Mouse (Mus musculus) embryonic facial prominence, embryonic 15.5 days (tissue): Measurements from ENCODE around the gene Efcab11. TPM values are rescaled to one million over a fixed set of nuclear protein-coding genes. Genes with fewer than 3 reads are reported as not detected.

Experiments
- ATAC-seq: fragments of 200-750 bp; cut with Nextera tagmentation; 2 replicates; pipeline ENCODE4 v1.8.0; 2017; ENCODE audit warnings: low read depth, moderate TSS enrichment; ENCODE audit not compliant: insufficient number of reproducible peaks, low FRiP score, low TSS enrichment
- H3K27ac ChIP-seq: fragments of 300-500 bp; sonication (generic); replicated peaks from 2 replicates; pipeline ENCODE4 v1.5.1; 2015; ENCODE audit warnings: mild to moderate bottlenecking, inconsistent platforms
- H3K27me3 ChIP-seq: fragments of 300-500 bp; sonication (generic); 2 replicates; pipeline ENCODE4 v1.6.1; 2015; ENCODE audit warnings: inconsistent platforms
- H3K36me3 ChIP-seq: fragments of 300-500 bp; sonication (generic); 2 replicates; pipeline ENCODE4 v1.6.1; 2015; ENCODE audit warnings: mild to moderate bottlenecking, inconsistent platforms
- H3K4me1 ChIP-seq: fragments of 300-500 bp; sonication (generic); 2 replicates; pipeline ENCODE4 v1.6.1; 2015; ENCODE audit warnings: inconsistent platforms
- H3K4me2 ChIP-seq: fragments of 300-500 bp; sonication (generic); replicated peaks from 2 replicates; pipeline ENCODE4 v1.6.1; 2015; ENCODE audit warnings: mild to moderate bottlenecking, inconsistent platforms
- H3K4me3 ChIP-seq: fragments of 300-500 bp; sonication (generic); replicated peaks from 2 replicates; pipeline ENCODE4 v1.5.1; 2015; ENCODE audit warnings: mild to moderate bottlenecking, inconsistent platforms
- H3K9ac ChIP-seq: fragments of 300-500 bp; sonication (generic); 2 replicates; pipeline ENCODE4 v1.6.1; 2015; ENCODE audit warnings: inconsistent platforms
- H3K9me3 ChIP-seq: fragments of 300-500 bp; sonication (generic); replicated peaks from 2 replicates; pipeline ENCODE4 v1.6.1; 2016; ENCODE audit warnings: inconsistent platforms
- WGBS: fragments of 180-500 bp; shearing (Covaris S2); methylation state at CpG from one replicate; pipeline ENCODE4 v1.1.7; 2015; 5-methylcytosine and 5-hydroxymethylcytosine counted together
- polyA plus RNA-seq: library from polyadenylated mRNA; unstranded; fragments of >200 nt; fragmentation: Nextera tagmentation; extraction: Ambion mirVana; gene quantifications from 2 replicates; pipeline ENCODE4 v1.2.1, GENCODE M21; 2015

The Efcab11 gene
- polyA plus RNA-seq, 1 experiment from 2014 or later: 10.9 TPM

DNA sequence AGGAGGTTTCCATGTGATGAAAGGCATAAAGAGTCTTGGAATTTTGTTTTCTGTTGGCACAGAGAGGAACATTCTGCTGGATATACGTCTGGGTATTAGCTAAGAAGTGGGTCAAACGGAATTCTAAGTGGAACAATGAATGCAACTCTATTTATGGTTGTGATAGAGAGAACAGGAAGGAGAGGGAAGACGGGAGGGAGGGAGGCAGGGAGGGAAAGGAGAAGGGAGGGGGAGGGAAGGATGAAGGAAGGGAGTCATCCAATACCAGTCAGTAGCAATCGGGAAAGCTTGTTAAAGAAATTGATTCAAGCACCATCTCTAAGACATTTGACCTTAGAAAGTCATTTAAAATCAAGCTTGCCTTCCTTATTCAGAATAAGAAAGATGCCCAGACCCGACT, 172.0 kb downstream of the Efcab11 start:
- Histone ChIP-seq H3K4me2 (no peak overlapping the region), H3K9ac (no peak overlapping the region), H3K27me3 (no peaks in the 10 kb centered on the region), H3K9me3 (no peaks in the 10 kb centered on the region), H3K4me3 (no peak overlapping the region), H3K36me3 (no peaks in the 10 kb centered on the region), H3K27ac (no peak overlapping the region), H3K4me1 (no peaks in the 10 kb centered on the region)
- 29% methylated on average over 5 of the region's 5 CpGs for WGBS
- no peak for ATAC-seq

- Histone ChIP-seq H3K4me1 (peaks cover 3% of the 10 kb centered on the region; the same call in 1 of the 2 replicates), H3K9ac (no peak overlapping the region), H3K9me3 (no peaks in the 10 kb centered on the region), H3K36me3 (no peaks in the 10 kb centered on the region), H3K27ac (no peak overlapping the region), H3K4me2 (no peak overlapping the region), H3K27me3 (no peaks in the 10 kb centered on the region), H3K4me3 (no peak overlapping the region)
- ATAC-seq: no peak
- WGBS: 86% methylated on average over 8 of the region's 8 CpGs
These were observed 182.0 kb downstream of the Efcab11 start for GRCm38 (mm10) chr12:99702248-99702647.

GRCm38 (mm10) chr12:99700380-99700779, 183.9 kb downstream of the Efcab11 start:
- Histone ChIP-seq H3K4me1 (peaks cover 3% of the 10 kb centered on the region; the same call in 1 of the 2 replicates), H3K9me3 (no peaks in the 10 kb centered on the region), H3K36me3 (no peaks in the 10 kb centered on the region), H3K9ac (no peak overlapping the region), H3K4me2 (no peak overlapping the region), H3K27me3 (no peaks in the 10 kb centered on the region), H3K27ac (no peak overlapping the region), H3K4me3 (no peak overlapping the region)
- no peak for ATAC-seq
- WGBS: 33% methylated on average over 7 of the region's 7 CpGs

DNA sequence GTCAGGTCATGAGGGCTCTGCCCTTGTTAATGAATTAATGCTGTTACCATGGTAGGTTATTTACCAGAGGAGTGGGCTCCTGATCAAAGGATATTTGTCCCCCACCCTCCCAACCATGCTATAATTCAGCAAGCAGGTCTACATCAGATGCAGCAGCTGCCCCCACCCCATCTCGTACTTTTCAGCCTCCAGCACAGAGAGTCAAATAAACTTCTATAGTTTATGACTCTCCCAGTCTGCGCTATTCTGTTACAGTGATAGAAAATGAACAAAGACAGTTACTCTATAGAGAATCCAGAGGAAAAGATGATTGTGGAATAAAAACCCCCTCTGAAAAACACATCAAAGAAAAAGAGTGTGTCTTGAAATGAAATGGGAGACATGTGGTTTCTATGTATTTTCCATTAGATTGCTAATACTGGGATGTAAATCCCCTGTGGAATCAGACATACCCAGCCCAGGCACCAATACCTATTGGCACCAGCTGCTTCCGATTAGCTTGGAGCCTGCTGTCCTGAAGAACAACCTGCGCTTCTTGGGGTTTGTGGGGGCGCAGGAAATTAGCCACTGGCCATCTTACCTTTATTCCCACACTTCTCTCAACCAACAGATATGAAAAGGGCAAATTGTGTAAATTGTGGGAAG, 184.7 kb downstream of the Efcab11 start:
- Histone ChIP-seq H3K27ac (no peak overlapping the region), H3K36me3 (no peaks in the 10 kb centered on the region), H3K9ac (no peak overlapping the region), H3K27me3 (no peaks in the 10 kb centered on the region), H3K4me3 (no peak overlapping the region), H3K4me2 (no peak overlapping the region), H3K9me3 (no peaks in the 10 kb centered on the region), H3K4me1 (peaks cover 3% of the 10 kb centered on the region; the same call in 1 of the 2 replicates)
- WGBS: 30% methylated on average over 5 of the region's 5 CpGs
- no peak for ATAC-seq

DNA sequence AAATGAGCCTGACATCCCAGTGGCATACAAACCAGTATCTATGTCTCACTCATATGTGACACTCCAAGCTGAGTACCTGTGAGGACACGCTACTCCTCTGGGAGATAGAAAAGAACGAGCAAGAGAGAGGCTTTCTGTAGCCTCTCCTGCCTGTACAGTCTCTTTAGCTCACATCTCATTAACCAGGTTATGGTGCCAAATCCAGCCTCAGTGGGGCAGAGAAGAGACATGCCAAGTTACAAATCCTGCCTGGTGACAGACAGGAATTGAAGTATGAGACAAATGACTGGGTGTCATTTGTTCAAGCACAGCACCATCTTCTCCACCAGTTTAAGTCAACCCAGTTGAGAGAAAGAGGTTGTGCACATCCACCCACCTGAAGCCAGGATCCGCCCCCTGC, 190.2 kb downstream of the Efcab11 start:
- no peaks in the 10 kb centered on the region for H3K36me3 ChIP-seq
- H3K27ac ChIP-seq: no peak overlapping the region
- H3K4me2 ChIP-seq: no peak overlapping the region
- 85% methylated on average over 3 of the region's 3 CpGs for WGBS
- no peaks in the 10 kb centered on the region for H3K9me3 ChIP-seq
- no peaks in the 10 kb centered on the region for H3K27me3 ChIP-seq
- H3K9ac ChIP-seq: no peak overlapping the region
- no peaks in the 10 kb centered on the region for H3K4me1 ChIP-seq
- no peak for ATAC-seq
- H3K4me3 ChIP-seq: no peak overlapping the region

- H3K27ac ChIP-seq: no peak overlapping the region; the same call in 1 of the 2 replicates
- no peak overlapping the region for H3K4me2 ChIP-seq
- H3K27me3 ChIP-seq: no peaks in the 10 kb centered on the region
- no peaks in the 10 kb centered on the region for H3K9me3 ChIP-seq
- H3K9ac ChIP-seq: no peak overlapping the region
- WGBS: 62% methylated on average over 6 of the region's 6 CpGs
- ATAC-seq: no peak
- no peaks in the 10 kb centered on the region for H3K36me3 ChIP-seq
- H3K4me3 ChIP-seq: no peak overlapping the region
- 0 out of 2 replicates have a peak, but pooled peaks cover 3% of the 10 kb centered on the region for H3K4me1 ChIP-seq
These were observed 197.7 kb downstream of the Efcab11 start for GRCm38 (mm10) chr12:99686418-99686992.

GRCm38 (mm10) chr12:99685451-99686100, 198.7 kb downstream of the Efcab11 start:
- Histone ChIP-seq H3K9ac (no peak overlapping the region), H3K4me2 (no peak overlapping the region), H3K36me3 (no peaks in the 10 kb centered on the region), H3K27me3 (no peaks in the 10 kb centered on the region), H3K4me1 (0 out of 2 replicates have a peak, but pooled peaks cover 3% of the 10 kb centered on the region), H3K4me3 (no peak overlapping the region), H3K9me3 (no peaks in the 10 kb centered on the region), H3K27ac (no peak overlapping the region)
- ATAC-seq: no peak
- WGBS: 65% methylated on average over 11 of the region's 11 CpGs

- Histone ChIP-seq H3K4me3 (no peak overlapping the region), H3K9me3 (no peaks in the 10 kb centered on the region), H3K27me3 (no peaks in the 10 kb centered on the region), H3K4me1 (0 out of 2 replicates have a peak, but pooled peaks cover 3% of the 10 kb centered on the region), H3K9ac (no peak overlapping the region), H3K36me3 (no peaks in the 10 kb centered on the region), H3K4me2 (no peak overlapping the region), H3K27ac (no peak overlapping the region)
- WGBS: 34% methylated on average over 4 of the region's 4 CpGs
- ATAC-seq: no peak
These were observed 202.6 kb downstream of the Efcab11 start for GRCm38 (mm10) chr12:99681681-99682080.

DNA sequence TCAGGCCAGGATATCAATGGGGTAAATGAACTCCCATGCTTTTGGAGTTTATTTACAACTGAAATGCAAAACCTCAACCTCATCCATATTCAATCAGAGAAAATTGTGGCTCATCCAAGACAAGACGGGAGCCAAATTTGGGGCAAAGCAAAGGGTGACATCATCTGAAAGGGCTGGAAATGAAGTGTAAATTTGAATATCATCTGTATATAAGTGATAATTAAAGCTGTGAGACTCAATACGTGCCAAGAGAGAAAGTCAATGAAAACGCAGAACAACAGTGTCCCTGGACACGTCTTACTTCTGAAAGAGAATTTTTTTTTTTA, 212.4 kb downstream of the Efcab11 start:
- no peaks in the 10 kb centered on the region for H3K27me3 ChIP-seq
- H3K27ac ChIP-seq: no peak overlapping the region
- 63% methylated on average over 4 of the region's 4 CpGs for WGBS
- no peak overlapping the region for H3K9ac ChIP-seq
- no peak overlapping the region for H3K4me3 ChIP-seq
- peaks cover 11% of the 10 kb centered on the region for H3K4me1 ChIP-seq
- H3K4me2 ChIP-seq: no peak overlapping the region
- H3K36me3 ChIP-seq: no peaks in the 10 kb centered on the region
- ATAC-seq: no peak
- no peaks in the 10 kb centered on the region for H3K9me3 ChIP-seq

DNA sequence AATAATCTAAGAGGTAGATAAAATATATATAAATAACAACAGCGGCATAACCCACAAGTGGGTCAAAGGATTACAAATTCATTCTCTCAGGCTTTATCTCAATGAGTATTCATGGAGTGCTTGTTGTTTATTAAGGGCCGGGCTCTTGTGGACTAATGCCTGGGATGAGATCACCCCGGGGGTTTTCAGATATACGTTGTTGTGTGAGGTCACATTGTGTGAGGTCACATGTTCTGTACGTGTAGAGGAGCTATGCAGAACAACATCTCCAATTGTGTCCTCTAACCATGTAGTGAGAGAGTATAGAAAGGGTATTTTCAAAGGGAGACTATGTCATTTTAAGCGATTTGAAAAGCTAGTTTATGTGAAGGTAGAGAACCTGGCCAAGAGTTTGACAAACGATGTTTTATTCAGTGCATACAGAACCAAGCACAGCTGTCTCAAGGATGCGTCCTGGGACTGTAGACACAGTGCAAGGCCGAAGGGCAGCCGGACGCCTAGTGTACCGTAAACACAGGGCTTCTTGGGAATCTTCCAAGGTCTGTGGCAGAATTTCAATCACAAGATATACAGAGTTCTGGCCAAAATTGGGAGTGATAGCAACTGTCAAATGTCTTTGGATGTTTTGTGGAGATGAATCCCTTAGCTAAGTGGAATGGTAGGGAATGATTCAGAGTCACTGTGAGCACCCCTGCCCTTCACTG, 212.9 kb downstream of the Efcab11 start:
- H3K36me3 ChIP-seq: no peaks in the 10 kb centered on the region
- H3K27ac ChIP-seq: no peak overlapping the region
- no peak overlapping the region for H3K9ac ChIP-seq
- ATAC-seq: no peak
- H3K4me3 ChIP-seq: no peak overlapping the region
- H3K9me3 ChIP-seq: no peaks in the 10 kb centered on the region
- peaks cover 11% of the 10 kb centered on the region for H3K4me1 ChIP-seq
- H3K4me2 ChIP-seq: no peak overlapping the region
- no peaks in the 10 kb centered on the region for H3K27me3 ChIP-seq
- WGBS: 65% methylated on average over 12 of the region's 12 CpGs

- Histone ChIP-seq H3K27me3 (no peaks in the 10 kb centered on the region), H3K9me3 (no peaks in the 10 kb centered on the region), H3K4me1 (peaks cover 11% of the 10 kb centered on the region), H3K4me3 (peak overlapping the region; percentile 17; the same call in 1 of the 2 replicates), H3K36me3 (no peaks in the 10 kb centered on the region), H3K27ac (0 out of 2 replicates have a peak overlapping the region, but pooled peaks have one; percentile 0), H3K4me2 (peak overlapping the region; percentile 41), H3K9ac (no peak overlapping the region)
- WGBS: 34% methylated on average over 7 of the region's 7 CpGs
- no peak for ATAC-seq
These were observed 213.5 kb downstream of the Efcab11 start for GRCm38 (mm10) chr12:99670762-99671152.
